Mouse (Mus musculus) heart, postnatal 0 days (tissue): ENCODE measurements around the gene Asxl2. TPM values are rescaled to one million over a fixed set of nuclear protein-coding genes. Genes with fewer than 3 reads are reported as not detected.
A peak's percentile ranks its signal among the peaks of the same experiment; 100 is the strongest.

Experiments
- ATAC-seq: fragments of 200-750 bp; cut with Nextera tagmentation; 2 replicates; pipeline ENCODE4 v1.8.0; 2017; ENCODE audit warnings: low read depth, moderate number of reproducible peaks, moderate library complexity; ENCODE audit not compliant: insufficient read depth
- DNase-seq: peaks from one replicate; pipeline ENCODE4 v3.0.0-alpha.2; 2016; ENCODE audit warnings: low spot score
- H3K27ac ChIP-seq: fragments of 300-500 bp; sonication (generic); 2 replicates; pipeline ENCODE4 v1.5.1; 2014; ENCODE audit warnings: low read depth, mild to moderate bottlenecking
- H3K27me3 ChIP-seq: fragments of 300-500 bp; sonication (generic); 2 replicates; pipeline ENCODE4 v1.6.1; 2014; ENCODE audit warnings: low read length, mixed read lengths; ENCODE audit not compliant: control insufficient read depth, insufficient read depth
- H3K36me3 ChIP-seq: fragments of 300-500 bp; sonication (generic); replicated peaks from 2 replicates; pipeline ENCODE4 v1.6.1; 2014; ENCODE audit warnings: low read length, mixed read lengths; ENCODE audit not compliant: control insufficient read depth, insufficient read depth
- H3K4me1 ChIP-seq: fragments of 300-500 bp; sonication (generic); 2 replicates; pipeline ENCODE4 v1.6.1; 2014; ENCODE audit warnings: antibody characterized with exemption; ENCODE audit not compliant: control insufficient read depth, insufficient read depth
- H3K4me2 ChIP-seq: fragments of 300-500 bp; sonication (generic); 2 replicates; pipeline ENCODE4 v1.6.1; 2014; ENCODE audit warnings: low read depth, mild to moderate bottlenecking, low read length, moderate library complexity
- H3K4me3 ChIP-seq: fragments of 300-500 bp; sonication (generic); 2 replicates; pipeline ENCODE4 v1.5.1; 2014; ENCODE audit warnings: low read depth, low read length
- H3K9ac ChIP-seq: fragments of 300-500 bp; sonication (generic); replicated peaks from 2 replicates; pipeline ENCODE4 v1.6.1; 2014; ENCODE audit warnings: low read depth, low read length, mixed read lengths
- H3K9me3 ChIP-seq: fragments of 300-500 bp; sonication (generic); replicated peaks from 2 replicates; pipeline ENCODE4 v1.6.1; 2016; ENCODE audit warnings: low read length; ENCODE audit not compliant: control insufficient read depth
- CTCF ChIP-seq: IDR thresholded peaks from 2 replicates; pipeline ENCODE4 v1.5.1; 2016; ENCODE audit warnings: antibody characterized with exemption, control low read depth, low read depth
- EP300 ChIP-seq: IDR thresholded peaks from 2 replicates; pipeline ENCODE4 v1.6.1; 2016; ENCODE audit warnings: antibody characterized with exemption, low read depth
- WGBS: fragments of 180-500 bp; shearing (Covaris S2); extraction: QIAGEN DNeasy Blood & Tissue Kit; methylation state at CpG from one replicate; pipeline ENCODE4 v1.1.7; 2014; 5-methylcytosine and 5-hydroxymethylcytosine counted together
- polyA plus RNA-seq: library from polyadenylated mRNA; unstranded; fragments of >200 nt; fragmentation: Nextera tagmentation; extraction: Ambion mirVana; gene quantifications from 2 replicates; pipeline ENCODE4 v1.2.1, GENCODE M21; 2015
- total RNA-seq: library from RNA; depleted of rRNA; stranded (reverse); fragments of >200 nt; gene quantifications from 2 replicates; pipeline ENCODE4 v1.2.3, GENCODE M21; 2014; ENCODE audit warnings: low replicate concordance

The Asxl2 gene
- total and polyA plus RNA-seq, 2 experiments from 2014 or later = 9.5 to 17.5 TPM

- TF ChIP-seq CTCF = no peak
- TF ChIP-seq EP300 = no peak
- DNase-seq (no peak), ATAC-seq (no peak)
- H3K4me2 ChIP-seq = no peak overlapping the region
- 85% methylated on average over 2 of the region's 2 CpGs for WGBS
- no peak overlapping the region for H3K9ac ChIP-seq
- H3K9me3 ChIP-seq = no peaks in the 10 kb centered on the region
- H3K4me1 ChIP-seq = peaks cover 3% of the 10 kb centered on the region
- H3K4me3 ChIP-seq = no peak overlapping the region
- H3K27me3 ChIP-seq = no peaks in the 10 kb centered on the region
- H3K27ac ChIP-seq = no peak overlapping the region
- H3K36me3 ChIP-seq = 0 out of 2 replicates have a peak, but pooled peaks cover under 1% of the 10 kb centered on the region
Measured at GRCm38 (mm10) chr12:3420519-3420918, 6.1 kb upstream of the Asxl2 start.

GRCm38 (mm10) chr12:3422786-3423185, 3.9 kb upstream of the Asxl2 start:
- ATAC-seq (no peak), DNase-seq (no peak)
- WGBS = 53% methylated on average over 1 of the region's 1 CpGs
- Histone ChIP-seq H3K27me3 (no peaks in the 10 kb centered on the region), H3K4me3 (no peak overlapping the region), H3K9ac (no peak overlapping the region), H3K9me3 (no peaks in the 10 kb centered on the region), H3K4me2 (no peak overlapping the region), H3K27ac (no peak overlapping the region), H3K4me1 (peaks cover 7% of the 10 kb centered on the region), H3K36me3 (no peaks in the 10 kb centered on the region)
- TF ChIP-seq CTCF (no peak), EP300 (no peak)

- no peak for DNase-seq
- 0 out of 2 replicates have a peak overlapping the region, but pooled peaks have one; percentile 9 for H3K27ac ChIP-seq
- H3K4me1 ChIP-seq = peaks cover 13% of the 10 kb centered on the region
- H3K27me3 ChIP-seq = no peaks in the 10 kb centered on the region
- H3K36me3 ChIP-seq = no peaks in the 10 kb centered on the region
- H3K9ac ChIP-seq = no peak overlapping the region
- TF ChIP-seq CTCF = no peak
- no peak overlapping the region for H3K4me3 ChIP-seq
- WGBS = 69% methylated on average over 2 of the region's 2 CpGs
- H3K9me3 ChIP-seq = no peaks in the 10 kb centered on the region
- H3K4me2 ChIP-seq = no peak overlapping the region
- ATAC-seq = no peak
Measured at GRCm38 (mm10) chr12:3424179-3424578, 2.5 kb upstream of the Asxl2 start.

GRCm38 (mm10) chr12:3425375-3426341, 999 bp upstream of the Asxl2 start:
- H3K36me3 ChIP-seq = no peaks in the 10 kb centered on the region
- H3K27me3 ChIP-seq = no peaks in the 10 kb centered on the region
- 39% methylated on average over 15 of the region's 15 CpGs for WGBS
- no peaks in the 10 kb centered on the region for H3K9me3 ChIP-seq
- H3K4me1 ChIP-seq = peaks cover 17% of the 10 kb centered on the region
- H3K9ac ChIP-seq = peak overlapping the region; percentile 47
- TF ChIP-seq CTCF (peak; percentile 36), EP300 (no peak)
- peak overlapping the region; percentile 99 for H3K27ac ChIP-seq
- peak overlapping the region; percentile 89 for H3K4me3 ChIP-seq
- ATAC-seq = no peak
- peak overlapping the region; percentile 76 for H3K4me2 ChIP-seq
- DNase-seq = peak; percentile 51

GRCm38 (mm10) chr12:3427067-3427889, 621 bp downstream of the Asxl2 start:
- Histone ChIP-seq H3K36me3 (no peaks in the 10 kb centered on the region), H3K9me3 (no peaks in the 10 kb centered on the region), H3K27ac (peak overlapping the region; percentile 99), H3K4me2 (peak overlapping the region; percentile 76), H3K4me3 (peak overlapping the region; percentile 89), H3K4me1 (peaks cover 17% of the 10 kb centered on the region), H3K27me3 (no peaks in the 10 kb centered on the region), H3K9ac (peak overlapping the region; percentile 92)
- under 1% methylated on average over 65 of the region's 65 CpGs for WGBS
- DNase-seq (peak; percentile 74), ATAC-seq (peak; percentile 42)
- no peak for TF ChIP-seq CTCF
- no peak for TF ChIP-seq EP300
